Mouse (Mus musculus): ENCODE data around the gene Faim.

Faim gene

DNA sequence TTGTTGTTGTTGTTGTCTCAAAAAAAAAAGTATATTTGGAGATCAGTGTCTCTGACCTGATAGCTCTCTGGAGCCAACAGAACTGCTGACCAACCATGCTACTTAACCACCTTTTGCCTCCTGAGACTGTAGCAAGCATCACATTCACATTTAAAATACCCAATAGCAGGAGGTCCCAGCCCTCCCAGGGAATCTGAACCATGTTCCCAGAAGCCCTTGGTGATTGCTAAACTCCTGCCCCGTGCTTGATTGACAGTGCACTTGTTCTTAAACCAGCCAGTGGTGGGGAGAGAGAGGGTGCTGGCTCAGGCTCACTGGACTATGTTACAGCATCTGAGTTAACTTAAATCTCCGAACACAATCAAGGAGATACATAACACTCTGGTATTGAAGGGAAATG is 11.3 kb upstream of the Faim start:
- DNase-seq (ENCODE audit: low spot score in 2 of 2), result no peak

GRCm38 (mm10) chr9:98976081-98976480 is 10.1 kb upstream of the Faim start:
- DNase-seq (ENCODE audit: low spot score in 2 of 2), result no peak

DNA sequence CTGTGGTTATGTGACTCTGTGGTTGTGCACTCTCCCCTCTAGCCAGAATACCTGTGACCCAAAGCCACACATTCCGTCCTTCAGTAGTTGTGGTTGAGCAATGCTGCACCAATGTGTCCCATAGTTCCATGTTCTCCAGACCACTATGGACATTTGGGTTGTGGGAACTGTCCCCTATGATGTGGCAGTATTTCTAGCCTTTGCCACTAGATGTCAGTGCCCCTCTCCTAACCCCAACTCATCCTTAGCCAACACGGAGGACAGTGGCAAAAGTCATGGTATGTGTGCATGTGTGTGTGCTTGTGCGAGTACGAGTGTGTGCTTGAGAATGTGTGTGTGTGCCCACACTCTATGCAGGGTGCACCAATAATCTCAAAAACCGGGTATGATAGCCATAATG is 9.7 kb upstream of the Faim start:
- DNase-seq (ENCODE audit: low spot score in 2 of 2), result no peak

GRCm38 (mm10) chr9:98979431-98980416 is 6.4 kb upstream of the Faim start:
- peak; percentile 81 to 87 for DNase-seq (ENCODE audit: low spot score in 2 of 2)

GRCm38 (mm10) chr9:98986476-98987096 is 413 bp downstream of the Faim start:
- DNase-seq (ENCODE audit: low spot score in 2 of 2), result no peak

DNA sequence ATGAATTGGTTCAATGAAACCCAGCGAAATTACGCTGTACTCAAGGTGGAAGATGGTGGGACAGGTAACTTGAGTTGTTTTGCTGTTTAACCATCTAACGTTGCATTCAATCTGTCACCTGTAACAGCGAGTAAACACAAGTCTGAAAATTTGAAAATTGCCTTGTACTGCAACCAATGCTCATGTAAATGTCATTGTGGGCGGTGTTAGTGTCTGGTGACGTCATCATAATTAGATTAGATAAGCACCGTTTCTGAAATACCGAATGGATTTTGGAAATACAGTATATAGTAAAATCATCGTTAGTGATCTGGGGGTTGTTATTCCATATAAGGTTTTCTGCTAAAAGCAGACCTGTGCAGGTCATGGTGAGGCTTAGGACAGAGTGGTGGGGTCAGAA is 958 bp downstream of the Faim start:
- no peak for DNase-seq (ENCODE audit: low spot score in 2 of 2)

GRCm38 (mm10) chr9:98994103-98994502 is 7.9 kb downstream of the Faim start:
- DNase-seq (ENCODE audit: low spot score in 2 of 2), result no peak

DNA sequence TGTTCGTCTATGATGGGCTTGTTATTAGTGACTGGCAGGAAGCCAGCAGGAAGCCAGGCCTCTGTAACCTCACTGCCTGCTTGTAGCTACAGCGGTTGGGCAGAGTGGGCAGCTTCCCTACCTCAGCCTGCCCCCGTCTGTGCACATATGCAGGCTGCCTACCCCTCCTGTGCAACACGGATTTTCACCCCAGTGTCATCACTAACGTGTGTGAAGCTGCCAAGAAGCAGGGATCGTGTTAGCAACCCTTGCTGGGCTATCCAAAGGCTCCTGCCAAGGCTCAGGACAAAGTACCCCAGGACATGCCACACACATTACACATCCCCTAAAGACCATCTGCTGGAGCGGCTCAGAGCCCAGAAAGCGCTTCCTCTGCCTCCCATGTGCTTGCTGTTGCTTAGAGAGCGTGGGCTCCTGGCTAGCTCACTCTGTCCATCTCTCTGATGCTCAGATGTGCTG is 13.7 kb downstream of the Faim start:
- peak; percentile 42 to 47 for DNase-seq (ENCODE audit: low spot score in 2 of 2)

GRCm38 (mm10) chr9:99001326-99001725 is 15.2 kb downstream of the Faim start:
- DNase-seq (ENCODE audit: low spot score in 2 of 2), result no peak

GRCm38 (mm10) chr9:99009069-99009897 is 23.1 kb downstream of the Faim start:
- DNase-seq (ENCODE audit: low spot score in 2 of 2), result no peak

DNA sequence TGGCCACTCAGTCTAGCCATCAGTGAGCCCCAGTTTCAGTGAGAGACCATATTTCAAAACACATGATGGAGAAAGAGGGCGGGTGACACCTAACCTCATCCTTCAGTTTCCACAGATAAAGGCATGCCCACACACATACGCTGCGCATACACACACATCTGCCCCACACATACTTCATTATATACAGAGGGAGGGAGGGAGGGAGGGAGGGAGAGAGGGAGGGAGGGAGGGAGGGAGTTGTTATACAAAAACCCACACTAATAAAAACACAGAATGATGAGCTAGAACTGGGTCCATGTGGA is 23.7 kb downstream of the Faim start:
- DNase-seq (ENCODE audit: low spot score in 2 of 2), result no peak

DNA sequence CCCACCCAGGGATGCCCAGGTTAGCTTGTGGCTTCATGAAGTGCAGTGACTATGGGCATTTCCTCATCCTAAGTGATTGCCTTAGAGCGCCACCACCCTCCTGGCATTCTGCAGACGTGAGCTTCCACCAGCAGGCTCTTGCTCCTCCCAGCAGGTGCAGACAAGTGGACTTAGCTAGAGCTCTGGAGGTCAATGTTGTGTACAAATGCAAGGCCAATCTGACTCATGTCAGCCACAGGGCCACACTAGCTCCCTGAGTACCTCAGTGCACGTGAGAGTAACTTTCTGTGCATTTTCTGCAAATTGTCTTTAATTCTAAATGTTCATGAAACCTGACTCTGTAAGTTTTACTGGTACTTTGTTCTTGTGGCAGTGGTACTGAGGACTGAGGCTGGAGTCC is 30.1 kb downstream of the Faim start:
- no peak for DNase-seq (ENCODE audit: low spot score in 2 of 2)

DNA sequence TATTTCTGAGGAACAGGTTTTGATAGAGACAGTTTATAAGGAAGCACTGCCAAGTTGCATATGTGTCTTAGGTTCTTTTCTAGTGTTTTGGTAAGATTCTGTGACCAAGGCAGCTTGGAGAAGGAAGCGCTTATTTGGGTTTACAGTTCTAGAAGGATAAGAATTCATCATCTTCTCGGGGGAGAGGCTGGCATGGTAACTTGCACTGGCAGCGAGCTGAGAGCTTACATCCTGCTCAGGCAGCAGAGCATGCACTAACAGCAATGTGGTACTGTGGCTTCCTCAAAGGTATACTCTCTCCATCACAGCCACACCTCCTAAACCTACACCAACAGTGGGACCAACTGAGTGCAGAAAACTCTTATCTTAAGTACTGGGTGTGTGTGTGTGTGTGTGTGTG is 30.6 kb downstream of the Faim start:
- DNase-seq (ENCODE audit: low spot score in 2 of 2), result peak; percentile 15 to 35

GRCm38 (mm10) chr9:99017679-99018078 is 31.5 kb downstream of the Faim start:
- DNase-seq (ENCODE audit: low spot score in 2 of 2), result no peak

- no peak for DNase-seq (ENCODE audit: low spot score in 2 of 2)
Observed at GRCm38 (mm10) chr9:99021166-99021565, 35.0 kb downstream of the Faim start.

- no peak for DNase-seq (ENCODE audit: low spot score in 2 of 2)
Observed at GRCm38 (mm10) chr9:99021751-99022150, 35.6 kb downstream of the Faim start.

- no peak for DNase-seq (ENCODE audit: low spot score in 2 of 2)
Observed at GRCm38 (mm10) chr9:99032031-99032430, 45.9 kb downstream of the Faim start.

GRCm38 (mm10) chr9:99034111-99034510 is 47.9 kb downstream of the Faim start:
- no peak for DNase-seq (ENCODE audit: low spot score in 2 of 2)

GRCm38 (mm10) chr9:99035575-99035974 is 49.4 kb downstream of the Faim start, which contains the start of gene Gm1123:
Gene Gm1123 (minus strand): TSS chr9:99035715.
- no peak for DNase-seq (ENCODE audit: low spot score in 2 of 2)

DNA sequence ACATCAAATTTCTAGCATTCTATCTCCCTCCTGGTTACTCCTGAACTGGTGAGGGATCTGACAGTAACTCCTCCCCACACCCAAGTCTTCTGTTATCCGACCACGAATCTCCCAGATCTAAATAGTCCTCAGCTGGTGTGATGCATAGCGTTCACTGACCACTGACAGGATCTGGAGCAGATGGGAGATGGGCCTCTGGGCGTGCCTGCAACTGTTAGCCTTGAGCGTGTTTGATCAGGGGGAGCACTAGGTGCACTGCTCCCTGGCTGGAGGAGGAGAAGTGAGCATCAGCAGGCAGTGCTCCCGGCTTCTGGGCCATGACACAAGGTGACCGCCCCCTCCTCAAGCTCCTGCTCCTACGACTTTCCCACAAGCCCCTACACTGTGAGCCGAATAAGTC is 55.8 kb downstream of the Faim start:
- DNase-seq (ENCODE audit: low spot score in 2 of 2), result no peak

DNA sequence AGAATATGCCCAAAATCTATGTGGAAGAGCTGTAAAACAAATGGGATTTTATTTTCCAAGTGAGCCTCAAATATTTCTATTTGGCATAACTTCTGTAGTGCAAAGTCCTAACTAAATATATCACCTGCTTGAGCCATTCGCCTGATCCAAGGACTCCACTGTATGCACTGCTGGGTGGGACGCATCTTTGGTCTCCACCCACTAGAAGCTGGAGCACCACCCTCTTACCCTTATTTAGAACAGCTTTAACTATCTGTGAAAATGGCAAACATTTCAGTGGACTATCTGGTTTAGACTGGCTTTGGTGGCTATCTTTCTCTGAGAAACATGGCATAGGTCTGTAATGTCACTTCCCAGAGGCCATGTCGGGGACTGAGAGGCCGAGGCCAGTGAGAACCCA is 56.5 kb downstream of the Faim start:
- no peak for DNase-seq (ENCODE audit: low spot score in 2 of 2)

DNA sequence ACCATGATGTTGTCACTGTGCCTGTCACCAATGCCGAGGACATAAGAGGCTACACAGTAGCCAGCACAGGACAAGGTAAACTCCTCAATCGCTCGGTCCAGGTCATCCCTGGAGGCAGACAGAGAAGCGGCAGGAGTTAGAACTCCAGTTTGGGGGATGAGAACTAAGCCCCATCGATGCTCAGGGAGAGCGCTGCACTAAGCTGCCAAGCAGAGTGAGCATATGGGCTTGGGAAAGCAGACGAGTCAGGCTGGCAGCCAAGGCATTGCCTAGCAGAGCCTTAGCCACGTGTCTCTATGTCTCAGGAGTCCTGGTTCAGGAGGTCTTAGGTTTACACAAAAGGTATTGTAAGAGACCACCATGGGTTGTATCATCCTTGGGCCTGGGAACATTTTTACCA is 58.6 kb downstream of the Faim start:
- peak in 1 of 2 experiments; percentile 22 for DNase-seq (ENCODE audit: low spot score in 2 of 2)
